Comparison of ENCODE assay signal across 8 mouse cellular contexts in genomic region chr4:97611251-97611847, GRCm38 (mm10).
A peak's percentile ranks its signal among the peaks of the same experiment; 100 is the strongest.
DNase-seq lines count a peak whose midpoint lies in the region; ATAC-seq and TF ChIP-seq lines count a peak whose summit lies in the region.

No protein-coding gene starts in this region.

- no peak overlapping the region for H3K9ac ChIP-seq in hindbrain, embryonic 12.5 days
- no peak overlapping the region for H3K9ac ChIP-seq in lung, embryonic 15.5 days
- H3K9ac ChIP-seq in stomach, embryonic 15.5 days, result no peak overlapping the region

- no peaks in the 10 kb centered on the region for H3K36me3 ChIP-seq in hindbrain, embryonic 12.5 days
- no peaks in the 10 kb centered on the region for H3K36me3 ChIP-seq in lung, embryonic 15.5 days
- H3K36me3 ChIP-seq in stomach, embryonic 15.5 days, result no peaks in the 10 kb centered on the region

- no peak overlapping the region for H3K4me3 ChIP-seq in hindbrain, embryonic 12.5 days
- H3K4me3 ChIP-seq in lung, embryonic 15.5 days, result no peak overlapping the region
- H3K4me3 ChIP-seq in stomach, embryonic 15.5 days (replicated peaks), result no peak overlapping the region

- no peak for TF ChIP-seq POLR2A in brain, embryonic 14.5 days (IDR thresholded peaks at IDR 0.05; ENCODE audit: borderline replicate concordance, extremely low read depth, insufficient read depth, insufficient read length, poor library complexity, severe bottlenecking)

- no peaks in the 10 kb centered on the region for H3K9me3 ChIP-seq in hindbrain, embryonic 12.5 days (replicated peaks)
- H3K9me3 ChIP-seq in lung, embryonic 15.5 days, result no peaks in the 10 kb centered on the region
- H3K9me3 ChIP-seq in stomach, embryonic 15.5 days, result no peaks in the 10 kb centered on the region

- no peak overlapping the region for H3K4me2 ChIP-seq in hindbrain, embryonic 12.5 days (replicated peaks)
- no peak overlapping the region for H3K4me2 ChIP-seq in lung, embryonic 15.5 days
- no peak overlapping the region for H3K4me2 ChIP-seq in stomach, embryonic 15.5 days

- H3K27ac ChIP-seq in hindbrain, embryonic 12.5 days, result peak overlapping the region; percentile 37; the same call in 1 of the 2 replicates
- peak overlapping the region; percentile 29 for H3K27ac ChIP-seq in lung, embryonic 15.5 days
- H3K27ac ChIP-seq in stomach, embryonic 15.5 days, result peak overlapping the region; percentile 2; the same call in 1 of the 2 replicates

- ATAC-seq in hindbrain, embryonic 12.5 days (ENCODE audit: low FRiP score), result no peak
- ATAC-seq in lung, embryonic 15.5 days (ENCODE audit: borderline replicate concordance, extremely low read depth, low FRiP score, low TSS enrichment), result peak; percentile 83
- ATAC-seq in stomach, embryonic 15.5 days (ENCODE audit: insufficient read depth, low FRiP score, low read depth), result no peak

- peaks cover 10% of the 10 kb centered on the region for H3K4me1 ChIP-seq in hindbrain, embryonic 12.5 days
- peaks cover 27% of the 10 kb centered on the region for H3K4me1 ChIP-seq in lung, embryonic 15.5 days
- H3K4me1 ChIP-seq in stomach, embryonic 15.5 days, result 0 out of 2 replicates have a peak, but pooled peaks cover 3% of the 10 kb centered on the region

- H3K27me3 ChIP-seq in hindbrain, embryonic 12.5 days, result no peaks in the 10 kb centered on the region
- H3K27me3 ChIP-seq in lung, embryonic 15.5 days, result no peaks in the 10 kb centered on the region; the same call in 1 of the 2 replicates
- no peaks in the 10 kb centered on the region for H3K27me3 ChIP-seq in stomach, embryonic 15.5 days (replicated peaks)

- 73% methylated on average over 11 of the region's 11 CpGs for WGBS in hindbrain, embryonic 12.5 days
- WGBS in lung, embryonic 15.5 days, result 41% methylated on average over 11 of the region's 11 CpGs
- 44% methylated on average over 11 of the region's 11 CpGs for WGBS in stomach, embryonic 15.5 days

- DNase-seq in adrenal gland, postnatal 10 days, result peak; percentile 63
- no peak for DNase-seq in adrenal gland, adult 8-10 months
- DNase-seq in brain, embryonic 14.5 days (ENCODE audit: low read depth), result peak; percentile 95
- peak; percentile 22 to 47 for DNase-seq in frontal cortex, postnatal 25 days (ENCODE audit: low spot score in 2 of 2)
- DNase-seq in B cell, adult 2 months, result no peak

- no peak for TF ChIP-seq CTCF in brain, embryonic 14.5 days (IDR thresholded peaks at IDR 0.05; ENCODE audit: borderline replicate concordance, extremely low read depth, insufficient read depth, insufficient read length)

Comparison
In these comparisons a context has a peak if more than half of its experiments do, and no peak if none do; other contexts are left out.
1. DNase-seq: peak in adrenal gland, postnatal 10 days (single experiment), brain, embryonic 14.5 days (single experiment) and frontal cortex, postnatal 25 days (2 of 2); none in adrenal gland, adult 8-10 months (single experiment) and B cell, adult 2 months (0 of 2).
2. Peak in every context shown above with its lines, with median percentiles within 50 percentile points of each other: H3K27ac ChIP-seq.